Mouse (Mus musculus) intestine, embryonic 15.5 days (tissue): ENCODE results near the gene Olfr867. TPM values are rescaled to one million over a fixed set of nuclear protein-coding genes. Genes with fewer than 3 reads are reported as not detected.

Experiments used
- ATAC-seq: fragments of 200-750 bp; cut with Nextera tagmentation; 2 replicates; pipeline ENCODE4 v1.8.0; 2017; ENCODE audit warnings: moderate TSS enrichment, moderate library complexity
- H3K27ac ChIP-seq: fragments of 300-500 bp; sonication (generic); 2 replicates; pipeline ENCODE4 v1.5.1; 2015; ENCODE audit warnings: mild to moderate bottlenecking, inconsistent platforms
- H3K27me3 ChIP-seq: fragments of 300-500 bp; sonication (generic); replicated peaks from 2 replicates; pipeline ENCODE4 v1.6.1; 2015; ENCODE audit warnings: inconsistent platforms
- H3K36me3 ChIP-seq: fragments of 300-500 bp; sonication (generic); 2 replicates; pipeline ENCODE4 v1.6.1; 2015; ENCODE audit warnings: inconsistent platforms
- H3K4me1 ChIP-seq: fragments of 300-500 bp; sonication (generic); replicated peaks from 2 replicates; pipeline ENCODE4 v1.6.1; 2015; ENCODE audit warnings: inconsistent platforms
- H3K4me2 ChIP-seq: fragments of 300-500 bp; sonication (generic); replicated peaks from 2 replicates; pipeline ENCODE4 v1.6.1; 2015; ENCODE audit warnings: mild to moderate bottlenecking, inconsistent platforms
- H3K4me3 ChIP-seq: fragments of 300-500 bp; sonication (generic); replicated peaks from 2 replicates; pipeline ENCODE4 v1.5.1; 2015; ENCODE audit warnings: inconsistent platforms
- H3K9ac ChIP-seq: fragments of 300-500 bp; sonication (generic); 2 replicates; pipeline ENCODE4 v1.6.1; 2015; ENCODE audit warnings: inconsistent platforms
- H3K9me3 ChIP-seq: fragments of 300-500 bp; sonication (generic); 2 replicates; pipeline ENCODE4 v1.6.1; 2016; ENCODE audit warnings: inconsistent platforms
- WGBS: fragments of 180-500 bp; shearing (Covaris S2); methylation state at CpG from one replicate; pipeline ENCODE4 v1.1.7; 2015; 5-methylcytosine and 5-hydroxymethylcytosine counted together
- polyA plus RNA-seq: library from polyadenylated mRNA; unstranded; fragments of >200 nt; fragmentation: Nextera tagmentation; extraction: Ambion mirVana; gene quantifications from 2 replicates; pipeline ENCODE4 v1.2.1, GENCODE M21; 2015

The Olfr867 gene
- polyA plus RNA-seq = not detected in 2 replicates

GRCm38 (mm10) chr9:20057462-20057861, at the start of gene Olfr867:
Olfr867 (minus strand) TSS chr9:20057562.
- 72% methylated on average over 1 of the region's 1 CpGs for WGBS
- no peak within 1 kb of the TSS for H3K4me3 ChIP-seq
- H3K4me1 ChIP-seq = no peaks in the 10 kb centered on the region
- no peaks in the 10 kb centered on the region for H3K36me3 ChIP-seq
- no peak within 1 kb of the TSS for H3K4me2 ChIP-seq
- H3K9ac ChIP-seq = no peak within 1 kb of the TSS
- ATAC-seq = no peak
- H3K27ac ChIP-seq = no peak within 1 kb of the TSS
- no peaks in the 10 kb centered on the region for H3K9me3 ChIP-seq
- no peaks in the 10 kb centered on the region for H3K27me3 ChIP-seq

GRCm38 (mm10) chr9:20098326-20098725, 41.0 kb upstream of the Olfr867 start, which contains the start of gene Olfr868:
Olfr868 (plus strand) TSS chr9:20098626.
- no peak within 1 kb of the TSS for H3K4me3 ChIP-seq
- 31% methylated on average over 2 of the region's 2 CpGs for WGBS
- ATAC-seq = no peak

GRCm38 (mm10) chr9:20073523-20074177, 16.3 kb upstream of the Olfr867 start:
- no peaks in the 10 kb centered on the region for H3K4me1 ChIP-seq
- H3K27ac ChIP-seq = no peak overlapping the region
- no peaks in the 10 kb centered on the region for H3K9me3 ChIP-seq
- no peak for ATAC-seq
- no peaks in the 10 kb centered on the region for H3K36me3 ChIP-seq
- H3K9ac ChIP-seq = no peak overlapping the region
- H3K4me3 ChIP-seq = no peak overlapping the region
- H3K27me3 ChIP-seq = no peaks in the 10 kb centered on the region
- WGBS = 49% methylated on average over 7 of the region's 7 CpGs
- H3K4me2 ChIP-seq = no peak overlapping the region

More at GRCm38 (mm10) chr9:20098326-20098725, 41.0 kb upstream of the Olfr867 start, which contains the start of gene Olfr868:
- no peaks in the 10 kb centered on the region for H3K36me3 ChIP-seq
- no peak within 1 kb of the TSS for H3K4me2 ChIP-seq
- no peak within 1 kb of the TSS for H3K9ac ChIP-seq
- H3K27me3 ChIP-seq = no peaks in the 10 kb centered on the region
- no peak within 1 kb of the TSS for H3K27ac ChIP-seq
- H3K9me3 ChIP-seq = no peaks in the 10 kb centered on the region
- H3K4me1 ChIP-seq = no peaks in the 10 kb centered on the region

- Histone ChIP-seq H3K9me3 (no peaks in the 10 kb centered on the region), H3K27ac (no peak overlapping the region), H3K4me1 (no peaks in the 10 kb centered on the region), H3K36me3 (no peaks in the 10 kb centered on the region), H3K27me3 (no peaks in the 10 kb centered on the region), H3K9ac (no peak overlapping the region), H3K4me3 (no peak overlapping the region), H3K4me2 (no peak overlapping the region)
- no peak for ATAC-seq
- WGBS = 90% methylated on average over 1 of the region's 1 CpGs
Measured at GRCm38 (mm10) chr9:20071291-20071690, 13.9 kb upstream of the Olfr867 start.

- no peak overlapping the region for H3K4me2 ChIP-seq
- H3K27me3 ChIP-seq = no peaks in the 10 kb centered on the region
- H3K4me3 ChIP-seq = no peak overlapping the region
- 72% methylated on average over 3 of the region's 3 CpGs for WGBS
- no peaks in the 10 kb centered on the region for H3K4me1 ChIP-seq
- no peak for ATAC-seq
- no peaks in the 10 kb centered on the region for H3K9me3 ChIP-seq
- H3K36me3 ChIP-seq = no peaks in the 10 kb centered on the region
- no peak overlapping the region for H3K27ac ChIP-seq
- no peak overlapping the region for H3K9ac ChIP-seq
Measured at GRCm38 (mm10) chr9:20070236-20070635, 12.9 kb upstream of the Olfr867 start.

GRCm38 (mm10) chr9:20047964-20048363, 9.4 kb downstream of the Olfr867 start:
- Histone ChIP-seq H3K9ac (no peak overlapping the region), H3K27me3 (no peaks in the 10 kb centered on the region), H3K36me3 (no peaks in the 10 kb centered on the region), H3K4me3 (no peak overlapping the region), H3K4me2 (no peak overlapping the region), H3K4me1 (no peaks in the 10 kb centered on the region), H3K27ac (no peak overlapping the region), H3K9me3 (no peaks in the 10 kb centered on the region)
- WGBS = 64% methylated on average over 3 of the region's 3 CpGs
- 0 out of 2 replicates have a peak, but pooled peaks have one; percentile 34 for ATAC-seq

GRCm38 (mm10) chr9:20027935-20028334, 29.4 kb downstream of the Olfr867 start, which contains the start of gene Olfr866:
Olfr866 (minus strand) TSS chr9:20028035.
- H3K9ac ChIP-seq = no peak within 1 kb of the TSS
- H3K4me2 ChIP-seq = no peak within 1 kb of the TSS
- H3K27ac ChIP-seq = no peak within 1 kb of the TSS
- no peaks in the 10 kb centered on the region for H3K27me3 ChIP-seq
- no peaks in the 10 kb centered on the region for H3K9me3 ChIP-seq
- no peak for ATAC-seq
- H3K36me3 ChIP-seq = no peaks in the 10 kb centered on the region
- no peak within 1 kb of the TSS for H3K4me3 ChIP-seq
- H3K4me1 ChIP-seq = no peaks in the 10 kb centered on the region
- WGBS = 79% methylated on average over 2 of the region's 2 CpGs

Other genes with a start within 250 kb of the Olfr867 start
- gene Olfr860, start 207.8 kb downstream of the Olfr867 start, polyA plus RNA-seq = not detected in 2 replicates
- not detected in 2 replicates for gene Olfr862, start 169.6 kb downstream of the Olfr867 start, polyA plus RNA-seq
- 0.28 and 0.31 TPM in 2 replicates for gene Olfr77, start 140.7 kb downstream of the Olfr867 start, polyA plus RNA-seq
- not detected in 2 replicates for gene Olfr866, start 29.5 kb downstream of the Olfr867 start, polyA plus RNA-seq
- gene Olfr868, start 41.1 kb upstream of the Olfr867 start, polyA plus RNA-seq = not detected in 2 replicates
- gene Olfr869, start 71.4 kb upstream of the Olfr867 start, polyA plus RNA-seq = not detected in 2 replicates
- gene Olfr870, start 116.5 kb upstream of the Olfr867 start, polyA plus RNA-seq = not detected in 2 replicates
- gene Olfr871, start 154.6 kb upstream of the Olfr867 start, polyA plus RNA-seq = not detected in 2 replicates
- gene Olfr872, start 179.6 kb upstream of the Olfr867 start, polyA plus RNA-seq = not detected in 2 replicates
- gene Olfr39, start 224.8 kb upstream of the Olfr867 start, polyA plus RNA-seq = not detected in 2 replicates
- gene Olfr873, start 241.0 kb upstream of the Olfr867 start, polyA plus RNA-seq = not detected in 2 replicates